Mouse (Mus musculus) hindbrain, embryonic 14.5 days (tissue): ENCODE results near the gene Sppl2c. TPM values are rescaled to one million over a fixed set of nuclear protein-coding genes. Genes with fewer than 3 reads are reported as not detected.

Source experiments
- polyA plus RNA-seq: library from polyadenylated mRNA; unstranded; fragments of >200 nt; fragmentation: Nextera tagmentation; extraction: Ambion mirVana; gene quantifications from 2 replicates; pipeline ENCODE4 v1.2.1, GENCODE M21; 2014

Sppl2c gene
- polyA plus RNA-seq, 1 experiment from 2014 or later, result not detected

Other genes with a start within 250 kb of the Sppl2c start
- gene Nsf, start 232.3 kb upstream of the Sppl2c start, polyA plus RNA-seq, result 178 and 206 TPM in 2 replicates
- gene Arf2, start 219.6 kb upstream of the Sppl2c start, polyA plus RNA-seq, result 196 and 207 TPM in 2 replicates
- 6.7 and 7.3 TPM in 2 replicates for gene Crhr1, start 53.5 kb upstream of the Sppl2c start, polyA plus RNA-seq
- 939 and 1,013 TPM in 2 replicates for gene Mapt, start 45.1 kb downstream of the Sppl2c start, polyA plus RNA-seq